Comparison of ENCODE assay signal across 16 mouse cellular contexts in genomic region chr1:54629106-54629505, GRCm38 (mm10).
"Had no signal": no experiment of that assay in that cellular context is flagged by ENCODE, and none has a peak within 500 bp of the region (broad histone marks: within the 10 kb centered on the region; RNA-seq: fewer than 3 reads in every experiment).

No protein-coding gene starts in this region.

- H3K36me3 ChIP-seq: lung, embryonic 15.5 days; midbrain, embryonic 13.5 days; midbrain, embryonic 15.5 days; neural tube, embryonic 12.5 days had no signal

- H3K27me3 ChIP-seq: lung, embryonic 15.5 days; megakaryocyte, embryonic 14.5 days; midbrain, embryonic 13.5 days; midbrain, embryonic 15.5 days; neural tube, embryonic 12.5 days had no signal

- DNase-seq: lung, adult 2 months; lung, postnatal 14 days; lung, postnatal 36 days; right cerebral cortex, postnatal 14 days; spleen, adult 18-20 months; thymus, adult 18-20 months; thymus, postnatal 25 days; thymus, postnatal 4 days had no signal

- H3K4me1 ChIP-seq: lung, embryonic 15.5 days; midbrain, embryonic 13.5 days; midbrain, embryonic 15.5 days; neural tube, embryonic 12.5 days had no signal

- H3K4me2 ChIP-seq: lung, embryonic 15.5 days; midbrain, embryonic 11.5 days; midbrain, embryonic 13.5 days; midbrain, embryonic 15.5 days; neural tube, embryonic 12.5 days had no signal

- H3K9ac ChIP-seq: lung, embryonic 15.5 days; midbrain, embryonic 13.5 days; midbrain, embryonic 15.5 days; neural tube, embryonic 12.5 days had no signal

- H3K27ac ChIP-seq: lung, embryonic 15.5 days; macrophage; midbrain, embryonic 13.5 days; midbrain, embryonic 15.5 days; neural tube, embryonic 12.5 days had no signal

- ATAC-seq: lung, postnatal 0 days; midbrain, embryonic 13.5 days; midbrain, embryonic 15.5 days had no signal

- H3K4me3 ChIP-seq: lung, embryonic 15.5 days; megakaryocyte, embryonic 14.5 days; midbrain, embryonic 13.5 days; midbrain, embryonic 15.5 days; neural tube, embryonic 12.5 days had no signal

- H3K9me3 ChIP-seq: lung, embryonic 15.5 days; megakaryocyte, embryonic 14.5 days; midbrain, embryonic 13.5 days; midbrain, embryonic 15.5 days; neural tube, embryonic 12.5 days had no signal
